Mouse (Mus musculus) hindbrain, postnatal 0 days (tissue): ENCODE data around the gene Sult6b2. TPM values are rescaled to one million over a fixed set of nuclear protein-coding genes. Genes with fewer than 3 reads are reported as not detected.
A peak's percentile ranks its signal among the peaks of the same experiment; 100 is the strongest.

Source experiments
- ATAC-seq: fragments of 200-750 bp; cut with Nextera tagmentation; 2 replicates; pipeline ENCODE4 v1.8.0; 2017; ENCODE audit warnings: mild to moderate bottlenecking, moderate TSS enrichment, moderate library complexity
- DNase-seq: peaks from one replicate; pipeline ENCODE4 v3.0.0-alpha.2; 2015; ENCODE audit warnings: low spot score
- H3K27ac ChIP-seq: fragments of 300-500 bp; sonication (generic); 2 replicates; pipeline ENCODE4 v1.5.1; 2014; ENCODE audit warnings: mild to moderate bottlenecking
- H3K27me3 ChIP-seq: fragments of 300-500 bp; sonication (generic); 2 replicates; pipeline ENCODE4 v1.6.1; 2014; ENCODE audit warnings: low read length, mixed read lengths; ENCODE audit not compliant: insufficient read depth
- H3K36me3 ChIP-seq: fragments of 300-500 bp; sonication (generic); 2 replicates; pipeline ENCODE4 v1.6.1; 2014; ENCODE audit warnings: low read length, mixed read lengths; ENCODE audit not compliant: insufficient read depth
- H3K4me1 ChIP-seq: fragments of 300-500 bp; sonication (generic); 2 replicates; pipeline ENCODE4 v1.6.1; 2014; ENCODE audit warnings: antibody characterized with exemption, low read length, mixed read lengths; ENCODE audit not compliant: insufficient read depth
- H3K4me2 ChIP-seq: fragments of 300-500 bp; sonication (generic); 2 replicates; pipeline ENCODE4 v1.6.1; 2014; ENCODE audit warnings: low read depth, mild to moderate bottlenecking, low read length, moderate library complexity, mixed read lengths
- H3K4me3 ChIP-seq: fragments of 300-500 bp; sonication (generic); 2 replicates; pipeline ENCODE4 v1.5.1; 2014; ENCODE audit warnings: low read length
- H3K9ac ChIP-seq: fragments of 300-500 bp; sonication (generic); replicated peaks from 2 replicates; pipeline ENCODE4 v1.6.1; 2014; ENCODE audit warnings: mild to moderate bottlenecking, low read length, moderate library complexity, mixed read lengths
- H3K9me3 ChIP-seq: fragments of 300-500 bp; sonication (generic); 2 replicates; pipeline ENCODE4 v1.6.1; 2016; ENCODE audit warnings: low read length, mixed read lengths
- CTCF ChIP-seq: IDR thresholded peaks from 2 replicates; pipeline ENCODE4 v1.5.1; 2016; ENCODE audit warnings: antibody characterized with exemption, control low read depth, low read depth
- WGBS: fragments of 180-500 bp; shearing (Covaris S2); extraction: QIAGEN DNeasy Blood & Tissue Kit; methylation state at CpG from one replicate; pipeline ENCODE4 v1.1.7; 2014; 5-methylcytosine and 5-hydroxymethylcytosine counted together
- polyA plus RNA-seq: library from polyadenylated mRNA; unstranded; fragments of >200 nt; fragmentation: Nextera tagmentation; extraction: Ambion mirVana; gene quantifications from 2 replicates; pipeline ENCODE4 v1.2.1, GENCODE M21; 2015
- total RNA-seq: library from RNA; depleted of rRNA; stranded (reverse); fragments of >200 nt; gene quantifications from 2 replicates; pipeline ENCODE4 v1.2.3, GENCODE M21; 2014; rRNA removed

Gene Sult6b2
- total RNA-seq, result not detected in 2 replicates
- polyA plus RNA-seq, result 0.28 and 0.30 TPM in 2 replicates

DNA sequence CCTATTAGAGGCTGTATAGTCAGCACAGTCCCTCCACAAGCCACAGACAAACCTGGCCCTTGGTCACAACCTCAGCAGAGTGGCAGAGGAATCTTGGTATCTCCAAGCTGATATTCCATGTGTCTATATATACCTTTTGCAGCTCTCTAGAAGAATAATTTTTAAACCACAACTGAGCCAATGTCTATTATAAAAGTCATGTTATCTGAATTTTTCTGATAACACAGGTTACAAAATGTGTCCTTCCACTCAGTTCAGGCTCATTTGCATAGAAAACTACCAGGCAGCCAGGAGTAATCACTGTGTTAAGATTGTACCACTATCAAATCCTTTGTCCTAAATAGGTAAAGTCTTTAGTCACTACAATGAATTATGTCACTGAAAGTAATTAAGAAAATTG lies at the start of gene Sult6b2:
Gene Sult6b2 (minus strand): TSS at position 101 of the 400 bp plus-strand sequence.
- H3K9ac ChIP-seq, result no peak within 1 kb of the TSS

DNA sequence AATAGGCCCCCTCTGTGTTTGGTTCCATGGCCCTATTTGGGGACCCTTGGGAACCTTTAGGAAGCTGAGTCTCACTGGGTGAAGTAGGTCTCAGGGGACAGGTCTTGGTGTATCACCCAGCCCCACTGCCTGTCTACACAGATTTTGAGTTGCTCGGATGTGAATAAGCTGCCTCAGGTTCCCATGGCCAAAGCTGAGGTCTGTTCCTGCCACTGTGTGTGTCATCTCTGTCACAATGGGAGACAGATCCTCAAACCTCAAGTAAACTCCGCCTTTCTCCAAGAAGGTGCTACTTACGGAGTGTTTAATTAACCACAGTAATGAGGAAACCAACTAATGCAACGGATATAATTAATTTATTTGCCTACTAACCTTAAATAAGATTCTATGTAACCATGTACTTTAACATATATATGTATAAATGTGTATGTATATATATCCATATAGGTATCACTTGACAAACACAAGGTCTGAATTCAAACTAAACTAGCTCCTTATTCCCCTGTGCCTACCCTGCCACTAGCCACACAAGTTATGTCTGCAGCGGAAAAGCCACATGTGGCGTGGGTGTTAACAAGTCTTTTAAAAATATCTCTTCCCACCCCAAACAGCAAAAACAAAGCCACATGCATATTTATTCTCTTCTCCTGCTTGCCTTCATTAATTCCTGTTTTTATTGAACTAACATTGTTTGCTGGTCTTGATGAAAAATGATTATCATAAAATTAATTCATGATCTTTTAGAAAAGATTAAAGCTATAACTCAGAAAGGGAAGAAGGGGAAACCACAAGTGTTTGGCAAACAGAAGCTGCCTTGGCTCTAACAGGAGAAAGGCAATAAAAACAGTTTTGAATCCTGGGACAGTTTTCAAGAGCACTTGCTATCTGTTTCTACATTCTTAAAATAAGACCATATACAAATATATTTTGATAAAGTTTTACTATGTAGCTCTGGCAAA lies 48.4 kb upstream of the Sult6b2 start:
- no peak for TF ChIP-seq CTCF
- DNase-seq, result no peak
- 85% methylated on average over 6 of the region's 6 CpGs for WGBS

More for the DNA sequence above, at the start of gene Sult6b2:
- no peak for DNase-seq
- no peaks in the 10 kb centered on the region for H3K27me3 ChIP-seq
- no peak within 1 kb of the TSS for H3K4me3 ChIP-seq
- no peaks in the 10 kb centered on the region for H3K4me1 ChIP-seq
- H3K27ac ChIP-seq, result no peak within 1 kb of the TSS
- no peak within 1 kb of the TSS for H3K4me2 ChIP-seq
- ATAC-seq, result no peak
- H3K36me3 ChIP-seq, result no peaks in the 10 kb centered on the region
- no peaks in the 10 kb centered on the region for H3K9me3 ChIP-seq
- TF ChIP-seq CTCF, result no peak

DNA sequence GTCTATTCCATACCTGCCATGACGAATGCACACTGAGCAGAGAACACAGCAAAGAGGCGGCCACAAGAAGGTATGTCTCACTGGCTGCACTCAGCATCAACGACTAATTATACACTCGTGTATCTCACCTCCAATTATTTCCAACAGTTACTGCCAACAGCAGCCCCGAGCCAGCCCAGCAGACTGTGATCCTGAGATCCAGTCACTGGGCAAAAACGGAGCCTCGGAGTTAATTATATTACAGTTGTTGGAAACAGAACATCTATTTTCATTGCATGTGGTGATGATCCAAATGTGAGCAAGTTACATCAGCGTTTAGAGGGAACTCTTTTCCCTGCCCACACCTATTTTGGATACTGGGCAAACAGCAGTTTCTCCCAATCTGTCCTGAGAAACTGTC lies 46.1 kb upstream of the Sult6b2 start:
- Histone ChIP-seq H3K9me3 (no peaks in the 10 kb centered on the region), H3K27ac (no peak overlapping the region), H3K9ac (no peak overlapping the region), H3K4me3 (no peak overlapping the region), H3K4me1 (no peaks in the 10 kb centered on the region), H3K27me3 (no peaks in the 10 kb centered on the region), H3K36me3 (no peaks in the 10 kb centered on the region), H3K4me2 (no peak overlapping the region)
- DNase-seq (peak; percentile 9), ATAC-seq (no peak)
- TF ChIP-seq CTCF, result no peak
- WGBS, result 64% methylated on average over 8 of the region's 8 CpGs

More for the DNA sequence above, 48.4 kb upstream of the Sult6b2 start:
- Histone ChIP-seq H3K4me1 (no peaks in the 10 kb centered on the region), H3K9ac (no peak overlapping the region), H3K9me3 (no peaks in the 10 kb centered on the region), H3K36me3 (no peaks in the 10 kb centered on the region), H3K4me3 (no peak overlapping the region), H3K27ac (no peak overlapping the region), H3K4me2 (no peak overlapping the region), H3K27me3 (no peaks in the 10 kb centered on the region)
- ATAC-seq, result no peak

DNA sequence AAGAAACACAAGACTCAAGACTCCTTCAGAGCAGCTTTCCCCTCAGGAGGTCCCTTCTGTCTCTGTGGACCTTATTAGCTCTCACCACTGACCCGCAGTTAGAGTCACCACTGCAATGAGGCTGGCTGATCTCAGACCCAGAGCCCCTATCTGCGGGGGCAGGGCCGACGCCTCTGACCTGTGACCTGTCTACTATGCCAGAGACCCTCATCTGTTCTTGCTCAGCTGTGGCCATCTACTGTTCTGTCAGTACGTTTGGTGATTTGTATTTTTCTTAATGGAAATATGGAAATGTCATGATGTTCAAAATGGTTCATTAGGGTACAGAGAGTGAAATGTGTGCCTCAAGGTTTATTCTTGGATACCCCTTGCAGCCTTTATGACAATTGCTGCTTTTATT lies 45.0 kb upstream of the Sult6b2 start:
- H3K9ac ChIP-seq, result no peak overlapping the region
- no peak overlapping the region for H3K4me3 ChIP-seq
- no peak for TF ChIP-seq CTCF
- no peaks in the 10 kb centered on the region for H3K36me3 ChIP-seq
- DNase-seq (no peak), ATAC-seq (no peak)
- WGBS, result 62% methylated on average over 5 of the region's 5 CpGs
- H3K27me3 ChIP-seq, result no peaks in the 10 kb centered on the region
- H3K4me1 ChIP-seq, result no peaks in the 10 kb centered on the region
- H3K4me2 ChIP-seq, result no peak overlapping the region
- no peak overlapping the region for H3K27ac ChIP-seq
- H3K9me3 ChIP-seq, result no peaks in the 10 kb centered on the region

DNA sequence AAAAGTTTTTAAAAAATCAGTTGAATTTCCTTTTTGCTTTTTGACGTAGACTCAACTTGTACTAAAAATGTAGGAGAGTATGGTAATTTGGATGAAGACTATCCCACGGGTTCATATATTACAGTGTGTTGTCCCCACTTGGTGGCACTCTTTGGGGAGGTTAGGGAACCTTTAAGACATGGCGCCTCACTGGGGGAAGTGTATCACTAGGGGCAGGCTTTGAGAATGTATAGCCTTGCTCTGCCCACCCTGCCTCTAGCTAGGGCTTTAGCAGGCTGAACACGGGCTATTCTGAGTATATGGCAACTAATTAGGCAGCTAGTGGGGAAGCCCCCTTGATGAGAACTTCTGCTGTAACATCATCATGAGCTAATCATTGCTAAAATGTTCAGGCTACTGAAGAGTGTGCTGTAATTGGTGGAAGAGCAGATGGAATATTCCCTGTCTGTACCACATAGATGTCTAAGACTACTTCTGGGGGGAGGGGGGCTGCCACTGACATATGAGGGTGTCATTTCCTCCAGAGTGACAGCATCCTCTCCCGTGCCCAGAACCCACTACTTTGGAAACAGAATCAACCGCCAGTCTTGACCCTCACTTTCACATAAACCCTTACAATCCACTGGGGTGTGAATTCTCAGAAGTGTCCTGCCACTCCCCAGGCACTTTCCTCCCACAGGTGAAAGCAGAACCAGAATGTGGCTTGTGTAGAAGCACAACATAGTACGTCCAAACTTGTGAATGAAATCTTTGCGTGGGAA lies 43.8 kb upstream of the Sult6b2 start:
- H3K4me2 ChIP-seq, result no peak overlapping the region
- ATAC-seq (no peak), DNase-seq (no peak)
- no peak for TF ChIP-seq CTCF
- no peaks in the 10 kb centered on the region for H3K9me3 ChIP-seq
- no peaks in the 10 kb centered on the region for H3K27me3 ChIP-seq
- no peak overlapping the region for H3K27ac ChIP-seq
- no peaks in the 10 kb centered on the region for H3K36me3 ChIP-seq
- H3K9ac ChIP-seq, result no peak overlapping the region
- 86% methylated on average over 8 of the region's 8 CpGs for WGBS
- H3K4me3 ChIP-seq, result no peak overlapping the region
- H3K4me1 ChIP-seq, result no peaks in the 10 kb centered on the region

DNA sequence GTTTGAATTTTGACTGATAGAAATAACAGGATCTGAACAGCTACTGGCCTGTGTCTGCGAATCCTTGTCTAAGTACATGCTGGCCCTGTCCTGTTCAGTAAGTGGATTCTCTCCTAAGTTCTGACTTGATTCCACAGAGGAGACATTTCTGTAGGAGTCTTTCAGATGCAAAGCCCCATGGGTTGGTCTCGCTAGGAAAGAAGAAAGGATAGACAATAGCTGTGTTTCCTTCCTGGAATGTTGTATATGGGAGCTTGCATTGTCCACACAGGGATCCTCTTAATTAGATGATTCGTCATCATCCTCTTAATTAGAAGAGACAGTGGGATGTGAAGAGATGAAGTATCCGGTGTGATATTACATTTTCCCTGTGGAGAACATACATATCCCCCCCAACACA lies 42.6 kb upstream of the Sult6b2 start:
- no peak for TF ChIP-seq CTCF
- WGBS, result 92% methylated on average over 4 of the region's 4 CpGs
- H3K4me2 ChIP-seq, result no peak overlapping the region
- no peaks in the 10 kb centered on the region for H3K9me3 ChIP-seq
- H3K4me3 ChIP-seq, result no peak overlapping the region
- H3K4me1 ChIP-seq, result no peaks in the 10 kb centered on the region
- no peaks in the 10 kb centered on the region for H3K36me3 ChIP-seq
- H3K27ac ChIP-seq, result no peak overlapping the region
- no peak for DNase-seq
- no peak overlapping the region for H3K9ac ChIP-seq
- ATAC-seq, result no peak
- H3K27me3 ChIP-seq, result no peaks in the 10 kb centered on the region

DNA sequence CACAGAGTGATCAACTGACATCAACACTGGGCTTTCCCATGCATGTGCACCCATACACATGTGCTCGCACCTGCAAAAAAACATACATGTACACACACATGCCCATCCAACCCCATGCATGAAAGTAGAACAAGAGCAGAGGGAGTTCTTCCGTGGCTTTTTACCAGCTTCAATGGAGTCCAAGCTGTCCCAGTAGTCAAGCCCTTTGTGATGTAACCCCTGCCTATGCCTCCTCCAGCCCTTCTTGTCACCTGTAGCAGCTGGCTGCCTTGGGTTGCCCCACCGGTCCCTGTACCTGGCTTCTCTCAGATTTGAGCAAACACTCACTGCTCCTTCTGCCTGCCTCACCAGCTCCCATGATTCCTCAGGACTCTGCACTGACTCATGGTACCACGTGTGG lies 40.8 kb upstream of the Sult6b2 start:
- WGBS, result 87% methylated on average over 4 of the region's 4 CpGs
- Histone ChIP-seq H3K4me1 (no peaks in the 10 kb centered on the region), H3K9me3 (no peaks in the 10 kb centered on the region), H3K9ac (no peak overlapping the region), H3K4me2 (no peak overlapping the region), H3K27me3 (no peaks in the 10 kb centered on the region), H3K27ac (no peak overlapping the region), H3K4me3 (no peak overlapping the region), H3K36me3 (no peaks in the 10 kb centered on the region)
- ATAC-seq (no peak), DNase-seq (no peak)
- no peak for TF ChIP-seq CTCF
